Mouse (Mus musculus) stomach, embryonic 14.5 days (tissue): ENCODE measurements around the gene Pitpnm3. TPM values are rescaled to one million over a fixed set of nuclear protein-coding genes. Genes with fewer than 3 reads are reported as not detected.
A peak's percentile ranks its signal among the peaks of the same experiment; 100 is the strongest.

Experiments
- ATAC-seq: fragments of 200-750 bp; cut with Nextera tagmentation; 2 replicates; pipeline ENCODE4 v1.8.0; 2017; ENCODE audit warnings: low read depth, moderate TSS enrichment; ENCODE audit not compliant: insufficient number of reproducible peaks, insufficient read depth, low FRiP score
- H3K27ac ChIP-seq: fragments of 300-500 bp; sonication (generic); 2 replicates; pipeline ENCODE4 v1.5.1; 2014; ENCODE audit warnings: mild to moderate bottlenecking, low read length, moderate library complexity, mixed read lengths
- H3K27me3 ChIP-seq: fragments of 300-500 bp; sonication (generic); 2 replicates; pipeline ENCODE4 v1.6.1; 2014; ENCODE audit warnings: low read length, control low read depth, mixed read lengths; ENCODE audit not compliant: control insufficient read depth, insufficient read depth
- H3K36me3 ChIP-seq: fragments of 300-500 bp; sonication (generic); 2 replicates; pipeline ENCODE4 v1.6.1; 2014; ENCODE audit warnings: mild to moderate bottlenecking, control low read depth, low read length, moderate library complexity, mixed read lengths; ENCODE audit not compliant: control insufficient read depth, insufficient read depth
- H3K4me1 ChIP-seq: fragments of 300-500 bp; sonication (generic); 2 replicates; pipeline ENCODE4 v1.6.1; 2014; ENCODE audit warnings: low read length, control low read depth, mixed read lengths; ENCODE audit not compliant: control insufficient read depth, insufficient read depth
- H3K4me2 ChIP-seq: fragments of 300-500 bp; sonication (generic); replicated peaks from 2 replicates; pipeline ENCODE4 v1.6.1; 2014; ENCODE audit warnings: low read depth, low read length, control low read depth
- H3K4me3 ChIP-seq: fragments of 300-500 bp; sonication (generic); 2 replicates; pipeline ENCODE4 v1.5.1; 2014; ENCODE audit warnings: low read depth, low read length, control low read depth
- H3K9ac ChIP-seq: fragments of 300-500 bp; sonication (generic); replicated peaks from 2 replicates; pipeline ENCODE4 v1.6.1; 2014; ENCODE audit warnings: low read depth, mild to moderate bottlenecking, control low read depth, low read length, moderate library complexity, mixed read lengths
- H3K9me3 ChIP-seq: fragments of 300-500 bp; sonication (generic); 2 replicates; pipeline ENCODE4 v1.6.1; 2016; ENCODE audit warnings: low read depth, low read length, control low read depth; ENCODE audit not compliant: control insufficient read depth
- WGBS: fragments of 180-500 bp; shearing (Covaris S2); extraction: QIAGEN DNeasy Blood & Tissue Kit; methylation state at CpG from one replicate; pipeline ENCODE4 v1.1.7; 2014; 5-methylcytosine and 5-hydroxymethylcytosine counted together
- polyA plus RNA-seq: library from polyadenylated mRNA; unstranded; fragments of >200 nt; fragmentation: Nextera tagmentation; extraction: Ambion mirVana; gene quantifications from 2 replicates; pipeline ENCODE4 v1.2.1, GENCODE M21; 2014

The Pitpnm3 gene
- polyA plus RNA-seq: 0.52 and 0.67 TPM in 2 replicates

DNA sequence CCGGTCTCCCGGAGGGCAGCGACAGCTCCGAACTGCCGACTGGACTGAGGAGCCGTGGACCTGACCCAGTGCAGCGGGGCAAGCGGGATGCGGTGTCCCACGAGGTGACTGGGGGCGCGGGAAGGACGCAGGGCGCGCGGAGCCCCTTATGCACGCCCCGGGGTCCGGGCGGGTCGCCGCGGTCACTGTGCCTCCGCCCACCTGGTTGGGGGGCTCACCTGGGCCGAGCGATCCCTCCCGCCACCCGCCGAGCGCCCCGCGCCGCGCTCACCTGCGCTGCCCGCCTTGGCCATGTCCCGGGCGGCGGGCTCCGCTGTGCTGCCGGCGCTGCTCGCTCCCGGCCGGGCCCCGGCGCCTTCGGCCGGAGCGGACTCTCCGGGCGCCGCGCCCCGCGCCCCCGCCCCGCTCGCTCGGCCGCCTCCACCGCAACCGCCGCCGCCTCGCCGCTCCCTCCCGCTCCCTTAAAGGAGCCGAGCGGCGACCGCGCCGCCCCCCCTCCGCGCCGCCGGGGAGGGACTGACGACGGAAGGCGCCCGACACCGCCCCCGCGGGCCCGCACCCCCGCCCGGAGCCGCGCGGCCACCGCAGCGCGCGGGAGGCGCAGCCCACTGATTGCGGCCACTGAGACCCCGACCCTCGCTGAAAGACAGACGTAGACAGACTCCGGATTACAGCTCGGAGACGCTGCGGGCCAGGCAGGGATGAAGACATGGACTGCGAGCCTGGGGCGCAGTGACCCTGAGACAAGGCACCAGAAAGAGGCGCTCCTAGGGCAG is at the start of gene Pitpnm3:
Gene Pitpnm3 (minus strand): TSS at position 396 of the 776 bp plus-strand sequence.
- WGBS: under 1% methylated on average over 57 of the region's 107 CpGs
- peaks cover 17% of the 10 kb centered on the region for H3K4me1 ChIP-seq
- H3K9me3 ChIP-seq: no peaks in the 10 kb centered on the region
- H3K27me3 ChIP-seq: peaks cover 14% of the 10 kb centered on the region; the same call in 1 of the 2 replicates
- peak within 1 kb of the TSS; percentile 46 for H3K4me3 ChIP-seq
- peak within 1 kb of the TSS; percentile 99 for H3K4me2 ChIP-seq
- H3K9ac ChIP-seq: peak within 1 kb of the TSS; percentile 46; the same call in 1 of the 2 replicates
- ATAC-seq: no peak
- no peaks in the 10 kb centered on the region for H3K36me3 ChIP-seq
- no peak within 1 kb of the TSS for H3K27ac ChIP-seq

DNA sequence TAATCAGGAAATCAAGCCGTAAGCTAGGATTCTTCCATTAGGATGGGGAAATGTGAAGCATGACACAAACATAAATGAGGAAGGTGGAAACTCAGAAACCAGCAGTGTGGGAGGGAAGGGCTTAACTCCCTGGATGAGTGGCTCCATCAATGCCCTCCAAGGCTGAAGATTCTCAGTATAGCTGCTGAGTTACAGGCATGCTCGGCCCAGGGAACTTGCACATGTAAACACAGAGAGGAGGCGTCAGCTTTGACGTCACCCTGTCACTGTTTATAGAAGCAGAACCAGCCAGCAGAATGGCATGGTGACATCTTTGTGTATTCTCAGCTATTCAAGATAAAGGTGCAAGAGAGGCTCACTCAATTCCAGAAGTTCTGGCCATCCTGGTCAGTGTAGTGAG is 48.7 kb upstream of the Pitpnm3 start:
- Histone ChIP-seq H3K27me3 (no peaks in the 10 kb centered on the region), H3K36me3 (peaks cover 7% of the 10 kb centered on the region; the same call in 1 of the 2 replicates), H3K27ac (no peak overlapping the region), H3K4me3 (no peak overlapping the region), H3K9me3 (no peaks in the 10 kb centered on the region), H3K4me1 (no peaks in the 10 kb centered on the region), H3K9ac (no peak overlapping the region), H3K4me2 (no peak overlapping the region)
- 63% methylated on average over 4 of the region's 4 CpGs for WGBS
- ATAC-seq: no peak

DNA sequence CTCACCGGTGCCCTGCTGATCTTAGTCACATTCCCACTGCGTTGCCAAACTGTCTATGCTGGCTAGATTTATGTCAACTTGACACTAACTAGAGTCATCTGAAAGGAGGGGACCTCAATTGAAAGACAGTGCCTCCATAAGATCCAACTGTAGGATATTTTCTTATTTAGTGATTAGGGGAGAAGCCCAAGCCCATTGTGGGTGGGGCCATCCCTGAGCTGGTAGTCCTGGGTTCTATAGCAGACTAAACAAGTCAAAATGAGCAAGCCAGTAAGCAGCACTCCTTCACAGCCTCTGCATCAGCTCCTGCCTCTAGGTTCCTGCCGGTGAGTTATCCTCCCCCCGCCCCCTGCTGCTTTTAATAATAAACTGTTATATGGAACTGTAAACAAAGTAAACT is 45.6 kb upstream of the Pitpnm3 start:
- Histone ChIP-seq H3K4me2 (no peak overlapping the region), H3K27me3 (no peaks in the 10 kb centered on the region), H3K9me3 (no peaks in the 10 kb centered on the region), H3K9ac (no peak overlapping the region), H3K36me3 (peaks cover 18% of the 10 kb centered on the region; the same call in 1 of the 2 replicates), H3K4me3 (no peak overlapping the region), H3K4me1 (no peaks in the 10 kb centered on the region), H3K27ac (no peak overlapping the region)
- WGBS: 80% methylated on average over 4 of the region's 4 CpGs
- no peak for ATAC-seq

DNA sequence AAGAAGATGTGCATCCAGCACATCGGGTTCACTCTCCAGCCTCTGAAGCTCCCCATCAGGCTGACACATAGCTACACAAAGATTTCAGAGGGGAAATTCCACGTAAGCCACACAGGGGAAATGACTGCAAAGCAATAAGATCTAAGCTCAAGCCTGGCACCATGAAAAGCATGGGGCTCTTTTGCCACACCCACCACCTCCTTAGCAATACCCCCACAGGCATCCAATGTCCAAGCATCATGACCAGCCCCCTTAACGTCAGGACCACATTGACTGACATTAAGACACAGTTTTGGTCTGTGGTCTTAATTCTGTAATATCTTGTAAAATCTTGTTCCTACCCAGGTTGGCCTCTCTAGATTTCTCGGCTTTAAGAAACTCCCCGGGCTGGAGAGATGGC is 45.0 kb upstream of the Pitpnm3 start:
- no peak overlapping the region for H3K4me3 ChIP-seq
- no peak overlapping the region for H3K27ac ChIP-seq
- H3K36me3 ChIP-seq: peaks cover 19% of the 10 kb centered on the region

DNA sequence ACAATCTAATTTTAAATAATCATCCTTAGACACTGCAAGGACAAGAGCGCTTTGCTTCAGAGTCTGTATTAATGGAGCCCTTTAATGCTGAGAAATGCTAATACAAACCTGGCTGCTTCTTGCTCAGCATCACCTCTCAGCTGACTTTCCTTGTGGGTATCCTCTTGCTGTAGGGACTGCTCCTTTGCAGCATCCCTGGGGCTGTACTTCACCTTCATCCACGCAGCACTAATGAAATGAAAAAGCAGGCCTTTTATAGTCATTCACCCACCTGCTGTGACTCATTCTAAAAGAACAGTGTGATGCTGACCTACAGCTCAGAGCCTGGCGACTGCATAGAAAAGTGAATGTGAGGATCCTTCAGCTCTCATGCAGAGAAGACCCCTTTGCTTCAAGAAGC is 41.0 kb upstream of the Pitpnm3 start:
- Histone ChIP-seq H3K4me1 (no peaks in the 10 kb centered on the region), H3K4me3 (no peak overlapping the region), H3K4me2 (no peak overlapping the region), H3K36me3 (peaks cover 38% of the 10 kb centered on the region), H3K9me3 (no peaks in the 10 kb centered on the region), H3K27ac (no peak overlapping the region), H3K9ac (no peak overlapping the region), H3K27me3 (no peaks in the 10 kb centered on the region)
- ATAC-seq: no peak
- WGBS: 70% methylated on average over 3 of the region's 3 CpGs

More for the DNA sequence above, 45.0 kb upstream of the Pitpnm3 start:
- ATAC-seq: no peak
- H3K4me1 ChIP-seq: no peaks in the 10 kb centered on the region
- H3K4me2 ChIP-seq: no peak overlapping the region
- H3K9me3 ChIP-seq: no peaks in the 10 kb centered on the region
- no peak overlapping the region for H3K9ac ChIP-seq
- no peaks in the 10 kb centered on the region for H3K27me3 ChIP-seq
- WGBS: 93% methylated on average over 5 of the region's 5 CpGs

DNA sequence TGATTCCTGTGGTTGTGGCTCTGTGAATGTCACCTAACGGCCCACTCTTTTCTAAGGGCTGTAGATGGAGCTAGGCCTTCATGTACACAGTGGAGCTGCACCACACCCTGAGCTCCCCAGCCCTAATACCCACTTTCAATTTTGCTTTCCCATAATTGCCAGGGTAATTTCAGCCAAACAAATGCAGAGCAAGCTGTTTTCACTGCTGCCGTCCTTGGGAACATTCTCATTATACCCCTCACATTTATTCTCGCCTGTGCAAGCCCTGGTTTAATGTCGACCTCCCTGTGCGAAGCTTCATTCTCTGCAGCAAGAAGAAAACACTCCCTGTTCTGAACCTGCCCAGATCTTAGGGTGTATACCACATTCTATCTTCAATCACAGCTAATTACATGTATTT is 40.4 kb upstream of the Pitpnm3 start:
- H3K9ac ChIP-seq: no peak overlapping the region
- peaks cover 38% of the 10 kb centered on the region for H3K36me3 ChIP-seq
- H3K4me3 ChIP-seq: no peak overlapping the region
- H3K27ac ChIP-seq: no peak overlapping the region
- ATAC-seq: no peak
- H3K4me2 ChIP-seq: no peak overlapping the region
- H3K4me1 ChIP-seq: no peaks in the 10 kb centered on the region
- no peaks in the 10 kb centered on the region for H3K9me3 ChIP-seq
- H3K27me3 ChIP-seq: no peaks in the 10 kb centered on the region
- WGBS: 91% methylated on average over 5 of the region's 5 CpGs

DNA sequence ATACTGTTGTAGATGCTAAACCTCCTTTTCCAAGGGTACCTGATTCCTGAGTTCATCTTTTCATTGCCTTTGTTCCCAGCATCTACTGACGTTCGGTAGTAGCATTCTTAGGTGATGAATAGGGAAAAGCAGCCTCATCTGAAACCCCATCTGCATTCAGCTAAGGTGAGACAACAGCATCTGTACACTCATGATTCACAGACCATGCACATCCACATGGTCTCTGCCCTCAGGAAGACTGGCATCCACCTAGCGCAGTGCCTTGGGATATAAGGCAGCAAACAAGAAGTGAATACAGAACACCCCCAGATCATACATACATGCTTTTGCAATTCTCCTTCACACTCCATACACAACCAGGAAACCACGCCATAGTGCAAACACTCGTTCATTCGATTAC is 39.1 kb upstream of the Pitpnm3 start:
- peaks cover 38% of the 10 kb centered on the region for H3K36me3 ChIP-seq
- ATAC-seq: no peak
- 92% methylated on average over 6 of the region's 6 CpGs for WGBS

DNA sequence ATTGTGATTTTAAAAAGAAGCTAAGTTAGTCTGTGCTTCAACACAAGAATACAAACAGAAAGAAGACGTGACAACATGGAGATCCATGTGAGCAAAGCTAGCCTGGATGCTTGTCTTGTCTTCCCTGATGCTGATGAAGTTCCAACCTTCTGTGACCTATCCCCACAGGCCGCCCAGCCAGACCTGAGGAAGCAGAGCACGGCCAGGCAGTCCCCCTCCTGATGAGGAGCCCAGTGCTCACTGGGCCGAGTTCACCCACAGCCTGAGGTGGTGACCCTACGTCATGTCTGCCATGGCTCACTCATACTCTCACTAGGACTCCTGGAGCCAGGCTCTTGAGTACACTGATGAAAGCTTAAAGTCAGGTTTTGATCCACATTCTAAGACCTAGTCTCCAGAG is 37.9 kb upstream of the Pitpnm3 start:
- Histone ChIP-seq H3K36me3 (peaks cover 37% of the 10 kb centered on the region), H3K4me2 (no peak overlapping the region), H3K4me3 (no peak overlapping the region), H3K9ac (no peak overlapping the region), H3K27ac (no peak overlapping the region), H3K9me3 (no peaks in the 10 kb centered on the region), H3K4me1 (no peaks in the 10 kb centered on the region), H3K27me3 (no peaks in the 10 kb centered on the region)
- no peak for ATAC-seq
- WGBS: 83% methylated on average over 5 of the region's 5 CpGs

More for the DNA sequence above, 39.1 kb upstream of the Pitpnm3 start:
- Histone ChIP-seq H3K27ac (no peak overlapping the region), H3K4me3 (no peak overlapping the region), H3K9me3 (no peaks in the 10 kb centered on the region), H3K4me2 (no peak overlapping the region), H3K27me3 (no peaks in the 10 kb centered on the region), H3K9ac (no peak overlapping the region), H3K4me1 (no peaks in the 10 kb centered on the region)
